Mouse (Mus musculus): ENCODE results near the gene Optc. TPM values are rescaled to one million over a fixed set of nuclear protein-coding genes. Genes with fewer than 3 reads are reported as not detected.

Gene Optc
- polyA plus RNA-seq, 1 experiment, result 2.2 TPM

DNA sequence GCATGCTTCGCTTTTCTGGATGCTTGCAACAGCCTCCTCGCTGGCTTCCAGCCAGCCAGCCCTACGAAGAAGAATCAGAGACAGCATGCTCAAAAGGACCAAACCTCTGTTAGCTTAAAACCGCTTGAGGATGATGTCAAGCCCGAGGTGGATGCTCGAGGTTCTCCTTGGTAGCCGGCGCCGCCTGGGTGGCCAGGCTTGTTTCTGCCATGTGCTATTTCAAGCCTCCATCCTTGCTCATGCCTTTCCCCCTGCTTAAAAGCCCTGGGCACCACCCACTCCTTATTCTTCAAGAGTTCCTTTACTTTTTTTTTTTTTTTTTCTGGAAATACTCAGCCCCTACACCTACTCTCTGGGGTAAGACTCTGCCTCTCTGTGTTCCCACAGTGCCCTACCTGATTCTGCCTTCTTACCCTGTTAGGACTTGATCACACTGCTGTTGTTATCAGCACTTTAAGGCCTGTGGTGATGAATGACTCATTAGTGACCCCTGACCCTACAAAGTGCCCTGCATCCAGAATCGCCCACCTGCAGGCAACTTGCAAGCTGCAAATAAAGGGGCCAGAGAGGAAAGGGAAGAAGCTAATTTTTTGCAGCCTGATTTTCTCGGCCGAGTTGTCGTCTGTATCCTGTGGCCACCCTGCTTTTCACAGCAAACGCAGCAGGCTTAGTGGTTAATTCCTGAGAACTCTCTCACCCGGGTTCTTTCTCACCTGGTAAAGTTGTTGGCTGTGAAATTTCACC, 52.4 kb downstream of the Optc start:
- H3K27ac ChIP-seq (ENCODE audit: insufficient read depth, low read length), result no peak overlapping the region
- WGBS, result 51% methylated on average over 15 of the region's 15 CpGs
- H3K4me3 ChIP-seq (replicated peaks; ENCODE audit: insufficient read depth, low read depth, low read length), result no peak overlapping the region
- TF ChIP-seq CTCF (IDR thresholded peaks at IDR 0.05; ENCODE audit: borderline replicate concordance, insufficient read depth, low read depth, low read length), result no peak
- TF ChIP-seq POLR2A (IDR thresholded peaks at IDR 0.05; ENCODE audit: borderline replicate concordance, insufficient read depth, low read length), result no peak
- DNase-seq, result peak; percentile 28 to 41
- no peaks in the 10 kb centered on the region for H3K27me3 ChIP-seq (ENCODE audit: control insufficient read depth, insufficient read depth, low read length)
- H3K4me1 ChIP-seq (ENCODE audit: control insufficient read depth, insufficient read depth, low read length), result no peaks in the 10 kb centered on the region; the same call in 1 of the 2 replicates

DNA sequence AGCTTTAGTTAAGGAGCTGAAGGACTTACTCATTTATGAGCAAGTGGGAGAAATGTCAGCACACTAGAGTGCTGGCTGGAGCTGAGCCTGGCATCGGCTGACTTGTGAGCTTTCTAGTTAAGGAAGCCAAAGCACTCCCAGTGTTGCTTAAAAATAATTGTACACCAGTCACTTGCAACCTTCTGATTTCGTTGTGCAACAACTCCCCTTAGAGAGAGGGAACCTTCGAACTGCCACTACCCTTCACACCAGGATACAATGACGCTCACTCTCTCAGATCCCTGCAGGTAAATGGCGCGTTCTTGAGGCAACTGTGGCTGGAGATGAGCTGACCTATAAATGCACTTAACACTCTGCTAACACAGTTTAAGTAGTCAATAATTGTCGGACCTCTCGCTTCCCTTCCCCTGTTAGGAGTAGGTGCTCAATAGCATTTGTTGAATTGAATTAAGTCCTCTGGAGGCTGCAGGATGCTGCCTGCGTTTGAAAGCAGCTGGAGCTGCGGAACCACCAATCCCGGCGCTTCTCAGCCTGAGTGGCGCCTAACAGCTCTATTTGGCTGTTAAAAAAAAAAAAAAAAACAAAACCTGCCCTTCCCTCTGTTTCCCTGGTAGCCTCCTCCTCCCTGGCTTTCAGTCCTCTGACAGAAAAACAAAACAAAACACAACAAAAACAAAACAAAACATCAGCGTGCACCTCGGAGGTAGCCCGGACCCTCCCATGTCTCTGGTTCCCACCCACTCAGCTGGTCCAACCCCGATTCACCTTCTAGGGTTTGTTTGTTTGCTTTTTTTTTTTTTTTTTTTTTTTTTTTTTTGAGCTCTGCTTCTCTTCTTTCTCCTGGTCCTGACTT, 53.2 kb downstream of the Optc start:
- Histone ChIP-seq H3K4me3 (replicated peaks; ENCODE audit: insufficient read depth, low read depth, low read length) (peak overlapping the region; percentile 49), H3K27ac (ENCODE audit: insufficient read depth, low read length) (no peak overlapping the region), H3K27me3 (ENCODE audit: control insufficient read depth, insufficient read depth, low read length) (no peaks in the 10 kb centered on the region), H3K4me1 (ENCODE audit: control insufficient read depth, insufficient read depth, low read length) (no peaks in the 10 kb centered on the region; the same call in 1 of the 2 replicates)
- 3% methylated on average over 17 of the region's 17 CpGs for WGBS
- peak; percentile 32 to 38 for DNase-seq
- TF ChIP-seq POLR2A (IDR thresholded peaks at IDR 0.05; ENCODE audit: borderline replicate concordance, insufficient read depth, low read length), result no peak
- no peak for TF ChIP-seq CTCF (IDR thresholded peaks at IDR 0.05; ENCODE audit: borderline replicate concordance, insufficient read depth, low read depth, low read length)

Other genes starting within 250 kb of the Optc start
- 5.5 and 6.2 TPM in 2 replicates for gene Zbed6, start 247.1 kb downstream of the Optc start, polyA plus RNA-seq (2012; rRNA removed)
- 5.4 and 5.5 TPM in 2 replicates for gene Gm38394, start 246.7 kb downstream of the Optc start, polyA plus RNA-seq (2012; rRNA removed)
- 0.25 and 0.27 TPM in 2 replicates for gene Lax1, start 217.9 kb downstream of the Optc start, polyA plus RNA-seq (2012; rRNA removed)
- 18.7 and 19.8 TPM in 2 replicates for gene Atp2b4, start 107.0 kb downstream of the Optc start, polyA plus RNA-seq (2012; rRNA removed)
- gene Prelp, start 13.4 kb upstream of the Optc start, polyA plus RNA-seq (2012; rRNA removed), result 7.5 and 10.6 TPM in 2 replicates
- 7.5 and 10.8 TPM in 2 replicates for gene Fmod, start 129.3 kb upstream of the Optc start, polyA plus RNA-seq (2012; rRNA removed)
- gene Btg2, start 171.1 kb upstream of the Optc start, polyA plus RNA-seq (2012; rRNA removed), result 11.9 and 15.3 TPM in 2 replicates
- not detected in 2 replicates for gene Chit1, start 203.2 kb upstream of the Optc start, polyA plus RNA-seq (2012; rRNA removed)

Measured in cerebellum, adult 2 months (tissue).